Mouse (Mus musculus) cortical plate, adult 2 months (tissue): ENCODE results near the gene Ppm1g.

Experiments
- CTCF ChIP-seq: fragments of 200-500 bp; IDR thresholded peaks from 2 replicates; pipeline ENCODE4 v1.5.1; 2011; ENCODE audit warnings: mild to moderate bottlenecking, control low read depth, low read length; ENCODE audit not compliant: insufficient read depth; ENCODE audit errors: extremely low read depth
- POLR2A ChIP-seq: fragments of 200-500 bp; IDR thresholded peaks from 2 replicates; pipeline ENCODE4 v1.6.1; 2011; ENCODE audit warnings: mild to moderate bottlenecking, low read length, control low read depth; ENCODE audit not compliant: insufficient read depth; ENCODE audit errors: extremely low read depth

DNA sequence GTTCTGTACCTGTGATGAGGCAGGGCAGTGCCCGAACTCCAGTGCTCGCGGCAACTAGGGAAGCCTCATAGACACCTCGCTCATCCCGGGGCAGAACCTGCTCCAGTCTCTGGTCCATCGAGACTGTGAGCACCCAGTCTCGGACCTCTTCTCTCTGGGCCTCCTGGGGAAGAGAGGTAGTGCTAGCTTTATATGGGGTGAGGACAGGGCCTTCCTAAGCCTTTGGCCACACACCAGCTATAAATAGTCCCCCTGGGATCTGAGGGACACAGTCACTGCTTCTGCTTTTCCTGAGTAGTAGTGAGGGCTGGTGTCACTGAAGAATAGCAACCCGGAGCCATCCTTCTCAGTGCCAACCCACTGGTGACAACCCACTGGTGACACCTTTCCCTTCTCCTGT lies 33.3 kb upstream of the Ppm1g start:
- TF ChIP-seq POLR2A (no peak), CTCF (no peak)
